Mouse (Mus musculus): Measurements from ENCODE around the gene Gjb2. TPM values are rescaled to one million over a fixed set of nuclear protein-coding genes. Genes with fewer than 3 reads are reported as not detected.
A peak's percentile ranks its signal among the peaks of the same experiment; 100 is the strongest.
"Not testable (repeated sequence)": the region's sequence is repeated elsewhere in the genome, so short reads cannot be mapped to it uniquely, and the experiment has no call there.

The Gjb2 gene
- polyA plus RNA-seq, 1 experiment from 2014 or later: 28.7 TPM

GRCm38 (mm10) chr14:57066053-57066452, 38.4 kb downstream of the Gjb2 start:
- DNase-seq (ENCODE audit: low spot score): no peak
- no peaks in the 10 kb centered on the region for H3K4me1 ChIP-seq (ENCODE audit: control insufficient read depth, insufficient read depth, low read length)
- no peak overlapping the region for H3K27ac ChIP-seq (replicated peaks; ENCODE audit: low read depth, low read length)
- no peaks in the 10 kb centered on the region for H3K9me3 ChIP-seq (replicated peaks; ENCODE audit: control insufficient read depth, low read length)
- H3K4me3 ChIP-seq (ENCODE audit: low read depth, low read length): no peak overlapping the region
- no peaks in the 10 kb centered on the region for H3K27me3 ChIP-seq (ENCODE audit: control insufficient read depth, insufficient read depth, low read length)
- H3K36me3 ChIP-seq (replicated peaks; ENCODE audit: control insufficient read depth, insufficient read depth, low read depth, low read length): no peaks in the 10 kb centered on the region
- no peak for ATAC-seq (replicated peaks; ENCODE audit: insufficient number of reproducible peaks, low FRiP score, low TSS enrichment, low read depth)
- H3K9ac ChIP-seq (replicated peaks; ENCODE audit: low read length): no peak overlapping the region
- H3K4me2 ChIP-seq (ENCODE audit: low read depth, low read length): no peak overlapping the region

- ATAC-seq (replicated peaks; ENCODE audit: insufficient number of reproducible peaks, low FRiP score, low TSS enrichment, low read depth); H3K9me3 ChIP-seq (replicated peaks; ENCODE audit: control insufficient read depth, low read length); H3K9ac ChIP-seq (replicated peaks; ENCODE audit: low read length); H3K4me3 ChIP-seq (ENCODE audit: low read depth, low read length); H3K4me2 ChIP-seq (ENCODE audit: low read depth, low read length); H3K27ac ChIP-seq (replicated peaks; ENCODE audit: low read depth, low read length); H3K36me3 ChIP-seq (replicated peaks; ENCODE audit: control insufficient read depth, insufficient read depth, low read depth, low read length); H3K4me1 ChIP-seq (ENCODE audit: control insufficient read depth, insufficient read depth, low read length): not testable (repeated sequence)
- H3K27me3 ChIP-seq (ENCODE audit: control insufficient read depth, insufficient read depth, low read length): peaks cover 24% of the 10 kb centered on the region
- WGBS: 0% methylated on average over 1 of the region's 1 CpGs
- peak; percentile 76 for DNase-seq (ENCODE audit: low spot score)
Observed at GRCm38 (mm10) chr14:57060052-57060451, 44.5 kb downstream of the Gjb2 start.

- WGBS: under 1% methylated on average over 79 of the region's 79 CpGs
Observed at GRCm38 (mm10) chr14:57057563-57058321, 46.8 kb downstream of the Gjb2 start, which contains the start of gene Gja3. TSS of gene Gja3 (minus strand) at chr14:57058100.

GRCm38 (mm10) chr14:57057204-57057562, 47.3 kb downstream of the Gjb2 start:
- WGBS: 4% methylated on average over 19 of the region's 19 CpGs
- Histone ChIP-seq H3K4me3 (ENCODE audit: low read depth, low read length) (peak overlapping the region; percentile 48), H3K27me3 (ENCODE audit: control insufficient read depth, insufficient read depth, low read length) (peaks cover 24% of the 10 kb centered on the region), H3K36me3 (replicated peaks; ENCODE audit: control insufficient read depth, insufficient read depth, low read depth, low read length) (no peaks in the 10 kb centered on the region), H3K9ac (replicated peaks; ENCODE audit: low read length) (no peak overlapping the region), H3K9me3 (replicated peaks; ENCODE audit: control insufficient read depth, low read length) (no peaks in the 10 kb centered on the region), H3K4me1 (ENCODE audit: control insufficient read depth, insufficient read depth, low read length) (no peaks in the 10 kb centered on the region; the same call in 1 of the 2 replicates), H3K27ac (replicated peaks; ENCODE audit: low read depth, low read length) (no peak overlapping the region), H3K4me2 (ENCODE audit: low read depth, low read length) (peak overlapping the region; percentile 91)
- ATAC-seq (replicated peaks; ENCODE audit: insufficient number of reproducible peaks, low FRiP score, low TSS enrichment, low read depth) (no peak), DNase-seq (ENCODE audit: low spot score) (no peak)

More at GRCm38 (mm10) chr14:57057563-57058321, 46.8 kb downstream of the Gjb2 start, which contains the start of gene Gja3:
- DNase-seq (ENCODE audit: low spot score): peak; percentile 35
- H3K9ac ChIP-seq (replicated peaks; ENCODE audit: low read length): no peak within 1 kb of the TSS
- peak; percentile 80 for ATAC-seq (replicated peaks; ENCODE audit: insufficient number of reproducible peaks, low FRiP score, low TSS enrichment, low read depth)
- H3K4me1 ChIP-seq (ENCODE audit: control insufficient read depth, insufficient read depth, low read length): no peaks in the 10 kb centered on the region; the same call in 1 of the 2 replicates
- H3K9me3 ChIP-seq (replicated peaks; ENCODE audit: control insufficient read depth, low read length): no peaks in the 10 kb centered on the region
- no peak within 1 kb of the TSS for H3K27ac ChIP-seq (replicated peaks; ENCODE audit: low read depth, low read length)
- peaks cover 24% of the 10 kb centered on the region for H3K27me3 ChIP-seq (ENCODE audit: control insufficient read depth, insufficient read depth, low read length)
- peak within 1 kb of the TSS; percentile 48 for H3K4me3 ChIP-seq (ENCODE audit: low read depth, low read length)
- H3K36me3 ChIP-seq (replicated peaks; ENCODE audit: control insufficient read depth, insufficient read depth, low read depth, low read length): no peaks in the 10 kb centered on the region
- peak within 1 kb of the TSS; percentile 91 for H3K4me2 ChIP-seq (ENCODE audit: low read depth, low read length)

GRCm38 (mm10) chr14:57052713-57053112, 51.8 kb downstream of the Gjb2 start:
- no peak for DNase-seq (ENCODE audit: low spot score)
- 64% methylated on average over 6 of the region's 6 CpGs for WGBS
- H3K36me3 ChIP-seq (replicated peaks; ENCODE audit: control insufficient read depth, insufficient read depth, low read depth, low read length): no peaks in the 10 kb centered on the region
- no peak overlapping the region for H3K4me2 ChIP-seq (ENCODE audit: low read depth, low read length)
- no peaks in the 10 kb centered on the region for H3K9me3 ChIP-seq (replicated peaks; ENCODE audit: control insufficient read depth, low read length)
- H3K27ac ChIP-seq (replicated peaks; ENCODE audit: low read depth, low read length): no peak overlapping the region
- H3K4me1 ChIP-seq (ENCODE audit: control insufficient read depth, insufficient read depth, low read length): no peaks in the 10 kb centered on the region; the same call in 1 of the 2 replicates
- H3K4me3 ChIP-seq (ENCODE audit: low read depth, low read length): no peak overlapping the region
- ATAC-seq (replicated peaks; ENCODE audit: insufficient number of reproducible peaks, low FRiP score, low TSS enrichment, low read depth): no peak
- H3K9ac ChIP-seq (replicated peaks; ENCODE audit: low read length): no peak overlapping the region
- H3K27me3 ChIP-seq (ENCODE audit: control insufficient read depth, insufficient read depth, low read length): peaks cover 15% of the 10 kb centered on the region

Other genes with a start within 250 kb of the Gjb2 start
- 63.0 and 65.3 TPM in 2 replicates for gene Zmym2, start 218.0 kb downstream of the Gjb2 start, polyA plus RNA-seq (2014; fragmentation: Nextera tagmentation; extraction: Ambion mirVana)
- 0.34 and 3.1 TPM in 2 replicates for gene Gja3, start 46.6 kb downstream of the Gjb2 start, polyA plus RNA-seq (2014; fragmentation: Nextera tagmentation; extraction: Ambion mirVana)
- gene Gm4491, start 11.2 kb upstream of the Gjb2 start, polyA plus RNA-seq (2014; fragmentation: Nextera tagmentation; extraction: Ambion mirVana): not detected in 2 replicates
- gene Gjb6, start 28.9 kb upstream of the Gjb2 start, polyA plus RNA-seq (2014; fragmentation: Nextera tagmentation; extraction: Ambion mirVana): 7.6 and 8.0 TPM in 2 replicates

Data from embryonic facial prominence, embryonic 11.5 days (tissue).